Mouse (Mus musculus): ENCODE measurements around the gene Sipa1l2. TPM values are rescaled to one million over a fixed set of nuclear protein-coding genes. Genes with fewer than 3 reads are reported as not detected.

Sipa1l2 gene
- polyA plus RNA-seq (2012; ENCODE audit: insufficient read depth, insufficient read length, low replicate concordance, missing spikeins), result 47.6 TPM in 1 of 2 replicates, not detected in the other

- WGBS, result 1% methylated on average over 126 of the region's 129 CpGs
- Histone ChIP-seq H3K27ac (ENCODE audit: insufficient read depth, low read depth, low read length) (no peak within 1 kb of the TSS), H3K4me3 (ENCODE audit: insufficient read depth, low read depth, low read length) (peak within 1 kb of the TSS; percentile 80), H3K4me1 (ENCODE audit: control insufficient read depth, insufficient read depth, low read length) (peaks cover 6% of the 10 kb centered on the region)
- TF ChIP-seq CTCF (IDR thresholded peaks at IDR 0.05; ENCODE audit: insufficient read depth, low read depth, low read length) (no peak), POLR2A (IDR thresholded peaks at IDR 0.05; ENCODE audit: insufficient read depth, low read depth, low read length) (peak; percentile 36; the same call in 1 of the 2 replicates)
Observed at GRCm38 (mm10) chr8:125569533-125570365, at the start of gene Sipa1l2. TSS of gene Sipa1l2 (minus strand) at chr8:125569808.

- TF ChIP-seq POLR2A (IDR thresholded peaks at IDR 0.05; ENCODE audit: insufficient read depth, low read depth, low read length) (no peak), CTCF (IDR thresholded peaks at IDR 0.05; ENCODE audit: insufficient read depth, low read depth, low read length) (no peak)
- H3K4me3 ChIP-seq (ENCODE audit: insufficient read depth, low read depth, low read length), result no peak overlapping the region
- WGBS, result 71% methylated on average over 16 of the region's 16 CpGs
- no peak overlapping the region for H3K27ac ChIP-seq (ENCODE audit: insufficient read depth, low read depth, low read length)
- peaks cover 20% of the 10 kb centered on the region for H3K4me1 ChIP-seq (ENCODE audit: control insufficient read depth, insufficient read depth, low read length)
Observed at GRCm38 (mm10) chr8:125618543-125619335, 49.1 kb upstream of the Sipa1l2 start.

GRCm38 (mm10) chr8:125616935-125617334, 47.3 kb upstream of the Sipa1l2 start:
- no peak for TF ChIP-seq POLR2A (IDR thresholded peaks at IDR 0.05; ENCODE audit: insufficient read depth, low read depth, low read length)
- TF ChIP-seq CTCF (IDR thresholded peaks at IDR 0.05; ENCODE audit: insufficient read depth, low read depth, low read length), result no peak
- no peak overlapping the region for H3K27ac ChIP-seq (ENCODE audit: insufficient read depth, low read depth, low read length)
- H3K4me3 ChIP-seq (ENCODE audit: insufficient read depth, low read depth, low read length), result no peak overlapping the region
- WGBS, result 96% methylated on average over 5 of the region's 5 CpGs
- peaks cover 20% of the 10 kb centered on the region for H3K4me1 ChIP-seq (ENCODE audit: control insufficient read depth, insufficient read depth, low read length)

DNA sequence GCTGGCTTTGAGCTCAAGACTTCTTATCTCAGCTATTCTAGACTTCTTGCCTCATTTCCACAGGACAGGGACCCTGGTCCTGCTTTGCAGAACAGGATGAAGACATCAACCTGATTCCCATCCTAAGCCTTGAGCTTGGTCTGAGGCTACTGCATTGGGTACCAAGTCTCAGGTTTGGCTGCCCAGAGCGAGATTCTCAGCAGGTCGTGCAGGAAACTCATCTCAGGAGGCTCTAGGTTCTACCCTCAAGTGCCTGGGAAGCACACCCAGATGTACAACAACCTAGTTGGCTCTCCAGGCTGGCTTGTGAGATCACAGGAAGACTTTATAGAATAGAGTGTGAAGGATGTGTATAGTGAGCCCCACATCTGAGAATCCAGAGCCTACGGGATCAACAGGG, 46.4 kb upstream of the Sipa1l2 start:
- H3K4me1 ChIP-seq (ENCODE audit: control insufficient read depth, insufficient read depth, low read length), result peaks cover 20% of the 10 kb centered on the region
- TF ChIP-seq POLR2A (IDR thresholded peaks at IDR 0.05; ENCODE audit: insufficient read depth, low read depth, low read length) (no peak), CTCF (IDR thresholded peaks at IDR 0.05; ENCODE audit: insufficient read depth, low read depth, low read length) (no peak)
- WGBS, result 91% methylated on average over 3 of the region's 3 CpGs
- H3K4me3 ChIP-seq (ENCODE audit: insufficient read depth, low read depth, low read length), result no peak overlapping the region
- H3K27ac ChIP-seq (ENCODE audit: insufficient read depth, low read depth, low read length), result no peak overlapping the region

- H3K4me1 ChIP-seq (ENCODE audit: control insufficient read depth, insufficient read depth, low read length), result peaks cover 4% of the 10 kb centered on the region
- TF ChIP-seq CTCF (IDR thresholded peaks at IDR 0.05; ENCODE audit: insufficient read depth, low read depth, low read length) (no peak), POLR2A (IDR thresholded peaks at IDR 0.05; ENCODE audit: insufficient read depth, low read depth, low read length) (no peak)
- H3K4me3 ChIP-seq (ENCODE audit: insufficient read depth, low read depth, low read length), result no peak overlapping the region
- no peak overlapping the region for H3K27ac ChIP-seq (ENCODE audit: insufficient read depth, low read depth, low read length)
- 94% methylated on average over 2 of the region's 2 CpGs for WGBS
Observed at GRCm38 (mm10) chr8:125613552-125613951, 43.9 kb upstream of the Sipa1l2 start.

- Histone ChIP-seq H3K27ac (ENCODE audit: insufficient read depth, low read depth, low read length) (no peak overlapping the region), H3K4me3 (ENCODE audit: insufficient read depth, low read depth, low read length) (no peak overlapping the region), H3K4me1 (ENCODE audit: control insufficient read depth, insufficient read depth, low read length) (0 out of 2 replicates have a peak, but pooled peaks cover 2% of the 10 kb centered on the region)
- 87% methylated on average over 21 of the region's 21 CpGs for WGBS
- TF ChIP-seq CTCF (IDR thresholded peaks at IDR 0.05; ENCODE audit: insufficient read depth, low read depth, low read length) (no peak), POLR2A (IDR thresholded peaks at IDR 0.05; ENCODE audit: insufficient read depth, low read depth, low read length) (no peak)
Observed at GRCm38 (mm10) chr8:125611799-125612560, 42.4 kb upstream of the Sipa1l2 start.

- no peak for TF ChIP-seq POLR2A (IDR thresholded peaks at IDR 0.05; ENCODE audit: insufficient read depth, low read depth, low read length)
- no peak for TF ChIP-seq CTCF (IDR thresholded peaks at IDR 0.05; ENCODE audit: insufficient read depth, low read depth, low read length)
- Histone ChIP-seq H3K27ac (ENCODE audit: insufficient read depth, low read depth, low read length) (no peak overlapping the region), H3K4me1 (ENCODE audit: control insufficient read depth, insufficient read depth, low read length) (0 out of 2 replicates have a peak, but pooled peaks cover 2% of the 10 kb centered on the region), H3K4me3 (ENCODE audit: insufficient read depth, low read depth, low read length) (no peak overlapping the region)
- 76% methylated on average over 10 of the region's 10 CpGs for WGBS
Observed at GRCm38 (mm10) chr8:125611024-125611798, 41.6 kb upstream of the Sipa1l2 start.

DNA sequence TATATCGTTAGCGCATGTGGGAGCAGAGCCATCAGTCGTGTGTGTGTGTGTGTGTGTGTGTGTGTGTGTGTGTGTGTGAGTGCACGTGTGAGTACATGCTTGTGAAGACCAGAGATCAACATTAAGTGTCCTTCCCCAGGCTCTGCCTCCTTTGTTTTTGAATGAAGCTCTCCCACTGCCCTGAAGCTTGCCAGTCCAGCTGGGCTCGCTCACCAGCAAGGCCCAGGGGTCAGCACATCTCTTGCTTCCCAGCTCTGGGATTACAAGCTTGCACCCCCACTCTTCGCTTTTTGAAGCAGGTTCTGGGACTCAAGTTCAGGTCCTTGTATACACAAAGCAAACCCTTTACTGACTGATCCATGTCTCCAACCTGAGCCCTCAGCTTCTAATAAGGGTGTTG, 40.1 kb upstream of the Sipa1l2 start:
- TF ChIP-seq CTCF (IDR thresholded peaks at IDR 0.05; ENCODE audit: insufficient read depth, low read depth, low read length), result no peak
- TF ChIP-seq POLR2A (IDR thresholded peaks at IDR 0.05; ENCODE audit: insufficient read depth, low read depth, low read length), result no peak
- no peak overlapping the region for H3K4me3 ChIP-seq (ENCODE audit: insufficient read depth, low read depth, low read length)
- 93% methylated on average over 6 of the region's 6 CpGs for WGBS

More for the DNA sequence above, 40.1 kb upstream of the Sipa1l2 start:
- peaks cover 4% of the 10 kb centered on the region for H3K4me1 ChIP-seq (ENCODE audit: control insufficient read depth, insufficient read depth, low read length)
- H3K27ac ChIP-seq (ENCODE audit: insufficient read depth, low read depth, low read length), result no peak overlapping the region

Measured in olfactory bulb, adult 2 months (tissue).